Mouse (Mus musculus) right cerebral cortex, adult 18-20 months (tissue): ENCODE measurements around the gene Samd3.
A peak's percentile ranks its signal among the peaks of the same experiment; 100 is the strongest.

Experiments
- DNase-seq: peaks from one replicate; pipeline ENCODE4 v3.0.0; 2022; ENCODE audit warnings: mixed read lengths

Samd3 gene

DNA sequence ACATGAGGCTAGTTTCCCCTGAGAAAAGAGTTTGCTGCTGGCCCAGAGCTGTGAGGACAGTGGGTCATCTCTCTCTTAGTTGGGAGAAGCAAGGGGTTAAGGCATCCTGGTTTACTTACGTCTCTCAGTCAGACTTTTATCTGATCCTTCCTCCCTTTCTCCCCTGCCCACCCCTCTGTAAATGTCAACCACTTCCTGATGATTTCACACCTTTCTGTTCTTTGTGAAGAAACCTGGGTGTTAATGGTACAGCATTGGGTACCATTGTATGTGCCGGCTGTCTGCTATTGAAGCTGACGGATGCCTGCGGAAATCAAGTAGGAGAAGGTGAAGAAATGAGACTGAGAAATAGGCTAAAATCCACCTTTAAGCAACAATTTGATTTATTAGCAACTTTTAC is at the start of gene Samd3:
TSS of gene Samd3 (plus strand) at position 220 of the 400 bp plus-strand sequence.
- no peak for DNase-seq

DNA sequence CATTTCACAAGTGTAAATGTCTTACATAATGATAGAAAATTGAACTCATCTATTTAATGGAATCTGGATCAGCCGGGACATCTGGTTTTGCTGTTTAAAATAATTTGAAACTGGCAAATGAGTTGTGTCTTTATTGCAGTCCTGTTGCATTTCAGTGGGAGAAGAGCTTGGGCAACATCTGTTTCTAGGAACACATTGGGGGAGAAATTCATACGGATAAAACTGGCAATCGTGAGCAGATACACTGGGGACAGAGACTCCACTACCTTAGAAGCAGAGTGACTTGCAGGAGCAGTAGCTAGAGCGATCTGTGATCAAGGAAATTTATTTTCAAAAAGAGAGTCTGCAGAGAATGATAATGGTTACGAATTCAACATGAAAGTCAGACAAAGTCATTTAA is 44.2 kb upstream of the Samd3 start:
- no peak for DNase-seq

DNA sequence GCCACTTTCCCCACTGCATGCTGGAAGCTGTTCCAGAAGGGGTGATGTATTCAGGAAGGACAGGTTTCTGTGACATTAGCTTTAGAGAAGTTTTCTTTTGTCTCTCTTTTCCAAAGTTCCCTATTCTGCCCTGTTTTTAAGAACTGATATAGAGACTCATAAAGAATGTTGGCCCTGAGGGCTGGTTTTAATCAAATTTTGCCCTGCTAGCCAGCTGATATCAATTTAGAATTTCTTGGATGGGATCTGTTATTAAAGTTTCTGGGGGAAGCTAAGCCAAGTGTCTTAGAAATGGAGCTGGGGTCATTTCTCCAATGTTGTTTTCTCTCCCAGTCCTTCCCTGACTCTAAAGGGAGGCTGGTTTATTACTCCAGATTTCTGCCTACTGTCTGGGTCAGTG is 38.7 kb upstream of the Samd3 start:
- DNase-seq, result no peak

GRCm38 (mm10) chr10:26194892-26195291 is 34.6 kb upstream of the Samd3 start:
- DNase-seq, result no peak

- peak; percentile 32 for DNase-seq
Measured at GRCm38 (mm10) chr10:26202708-26203368, 26.7 kb upstream of the Samd3 start.

DNA sequence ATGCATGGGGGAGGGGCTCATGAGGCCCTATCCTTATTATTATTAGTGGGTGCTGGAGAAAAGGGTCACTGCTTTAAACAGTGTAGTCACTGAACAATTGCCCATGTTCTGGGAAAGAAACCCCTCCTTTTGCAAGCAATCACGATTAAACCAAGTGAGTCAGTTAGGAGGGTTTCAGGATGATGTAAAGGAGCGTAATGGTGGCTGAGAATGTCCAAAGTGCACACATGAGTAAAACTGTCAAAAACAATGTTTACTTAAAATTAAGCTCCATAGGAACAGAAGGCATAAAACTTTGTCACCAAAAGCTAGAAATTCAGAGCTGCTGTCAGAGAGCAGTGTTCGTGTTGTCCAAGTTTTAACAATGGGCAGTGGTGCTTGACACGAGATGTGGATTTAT is 8.8 kb upstream of the Samd3 start:
- DNase-seq, result no peak

GRCm38 (mm10) chr10:26226241-26226640 is 3.3 kb upstream of the Samd3 start:
- DNase-seq, result no peak

DNA sequence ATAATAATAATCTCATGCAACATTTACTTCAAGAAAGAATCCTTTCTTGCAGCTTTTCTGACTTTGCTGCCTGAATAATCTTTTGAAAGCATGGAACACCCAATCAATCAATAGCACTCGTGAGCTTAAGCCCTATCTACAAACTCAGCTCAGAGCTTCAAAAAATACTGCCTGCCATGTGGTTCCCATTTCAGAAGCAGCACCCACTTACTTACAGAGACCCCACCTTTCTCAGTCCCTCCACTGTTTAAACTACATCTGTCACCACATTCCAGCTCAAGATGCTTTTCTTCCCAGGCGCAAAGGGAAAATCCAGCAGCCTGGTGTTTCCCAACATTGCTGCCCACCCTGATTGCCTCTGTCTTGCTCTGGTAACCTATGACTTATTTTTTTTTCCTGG is 2.8 kb upstream of the Samd3 start:
- no peak for DNase-seq

GRCm38 (mm10) chr10:26228187-26228586 is 1.3 kb upstream of the Samd3 start:
- DNase-seq, result no peak

- DNase-seq, result no peak
Measured at GRCm38 (mm10) chr10:26232071-26232653, 2.7 kb downstream of the Samd3 start.

- no peak for DNase-seq
Measured at GRCm38 (mm10) chr10:26238559-26238958, 9.1 kb downstream of the Samd3 start.

DNA sequence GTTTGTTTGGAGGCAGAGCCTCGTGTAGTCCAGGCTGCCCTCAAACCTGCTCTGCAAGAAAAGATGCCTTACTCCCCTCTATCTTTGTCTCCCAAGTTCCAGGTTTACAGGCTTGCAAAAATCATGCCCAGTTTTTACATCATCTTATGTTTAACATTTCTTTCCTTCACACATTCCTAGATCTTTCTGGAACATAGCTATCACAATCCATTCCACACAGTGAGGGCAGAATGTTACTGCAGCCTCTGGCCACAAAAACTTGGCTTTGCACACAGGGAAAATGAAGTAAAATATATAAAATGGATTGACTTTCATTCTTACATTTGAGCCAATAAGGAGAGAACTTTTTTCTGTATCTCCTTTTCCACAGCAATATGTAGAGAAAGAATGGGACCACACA is 9.6 kb downstream of the Samd3 start:
- DNase-seq, result no peak

DNA sequence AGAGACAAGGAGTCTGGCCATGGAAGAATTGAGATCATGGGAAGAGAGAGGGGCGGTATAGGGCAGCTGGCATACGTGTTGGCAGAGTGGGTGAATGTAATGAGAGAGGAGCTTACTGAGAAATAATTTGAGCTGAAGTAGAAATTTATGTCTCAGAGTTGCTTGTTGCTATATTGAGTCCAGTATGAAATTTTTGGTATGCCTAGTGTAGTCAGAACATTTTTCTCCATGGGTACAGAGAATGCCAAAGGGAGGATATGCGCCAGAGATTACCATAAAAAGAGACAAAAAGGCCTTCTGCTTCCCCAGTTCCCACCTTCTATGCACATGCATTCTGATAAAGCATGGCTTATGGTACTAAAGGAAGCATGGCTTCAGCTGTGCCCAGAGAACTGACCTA is 13.7 kb downstream of the Samd3 start:
- DNase-seq, result peak; percentile 12

DNA sequence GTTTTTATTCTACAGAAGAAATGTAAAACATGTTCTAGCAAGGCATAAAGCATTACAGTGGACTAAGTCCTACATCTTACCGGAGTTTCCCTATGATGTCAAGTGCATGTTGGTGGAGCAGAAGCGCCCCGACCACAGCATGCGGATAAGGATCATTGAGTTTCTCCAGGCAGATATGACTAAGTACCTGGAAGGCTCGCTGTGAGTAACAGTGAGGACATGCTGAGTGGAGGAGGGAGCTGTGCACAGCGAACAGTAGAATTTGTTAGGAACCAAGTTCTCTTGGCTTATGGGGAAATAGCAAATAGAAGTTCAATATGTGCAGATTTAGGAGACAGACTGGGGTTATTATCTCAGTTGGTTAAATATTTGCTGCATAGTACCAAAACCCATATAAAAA is 15.0 kb downstream of the Samd3 start:
- no peak for DNase-seq

GRCm38 (mm10) chr10:26249426-26250165 is 20.1 kb downstream of the Samd3 start:
- peak; percentile 86 for DNase-seq

GRCm38 (mm10) chr10:26259908-26260307 is 30.4 kb downstream of the Samd3 start:
- DNase-seq, result no peak

GRCm38 (mm10) chr10:26263744-26264459 is 34.4 kb downstream of the Samd3 start:
- DNase-seq, result no peak

GRCm38 (mm10) chr10:26275414-26275813 is 45.9 kb downstream of the Samd3 start:
- no peak for DNase-seq

GRCm38 (mm10) chr10:26280009-26280408 is 50.5 kb downstream of the Samd3 start:
- DNase-seq, result no peak

GRCm38 (mm10) chr10:26287136-26287535 is 57.6 kb downstream of the Samd3 start:
- peak; percentile 14 for DNase-seq

- DNase-seq, result peak; percentile 61
Measured at GRCm38 (mm10) chr10:26297200-26297599, 67.7 kb downstream of the Samd3 start.

- DNase-seq, result no peak
Measured at GRCm38 (mm10) chr10:26297626-26298025, 68.1 kb downstream of the Samd3 start.

GRCm38 (mm10) chr10:26302336-26302735 is 72.8 kb downstream of the Samd3 start:
- no peak for DNase-seq

DNA sequence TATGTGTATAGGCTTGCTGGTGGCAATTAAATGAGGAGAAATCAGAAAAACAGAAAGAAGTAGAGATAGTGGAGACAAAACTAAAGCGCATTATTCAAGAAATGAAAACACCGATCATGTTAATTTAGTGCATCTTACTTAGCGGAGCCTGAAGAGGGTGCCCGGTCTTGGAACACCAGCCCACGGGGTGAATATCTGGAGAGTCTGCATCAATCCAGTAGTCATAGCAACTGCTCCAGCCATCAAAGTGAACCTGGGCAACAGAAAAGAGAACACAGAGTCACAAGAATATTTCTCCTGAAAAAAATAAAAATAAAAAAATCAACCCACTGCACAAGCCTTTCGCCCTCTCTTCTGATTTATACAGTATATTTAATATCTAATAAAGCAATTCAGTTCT is 74.0 kb downstream of the Samd3 start:
- DNase-seq, result no peak
